Mouse (Mus musculus): Measurements from ENCODE around the gene Gm28230. TPM values are rescaled to one million over a fixed set of nuclear protein-coding genes. Genes with fewer than 3 reads are reported as not detected.

The Gm28230 gene
- polyA plus RNA-seq, 1 experiment from 2014 or later, result 1.3 TPM

DNA sequence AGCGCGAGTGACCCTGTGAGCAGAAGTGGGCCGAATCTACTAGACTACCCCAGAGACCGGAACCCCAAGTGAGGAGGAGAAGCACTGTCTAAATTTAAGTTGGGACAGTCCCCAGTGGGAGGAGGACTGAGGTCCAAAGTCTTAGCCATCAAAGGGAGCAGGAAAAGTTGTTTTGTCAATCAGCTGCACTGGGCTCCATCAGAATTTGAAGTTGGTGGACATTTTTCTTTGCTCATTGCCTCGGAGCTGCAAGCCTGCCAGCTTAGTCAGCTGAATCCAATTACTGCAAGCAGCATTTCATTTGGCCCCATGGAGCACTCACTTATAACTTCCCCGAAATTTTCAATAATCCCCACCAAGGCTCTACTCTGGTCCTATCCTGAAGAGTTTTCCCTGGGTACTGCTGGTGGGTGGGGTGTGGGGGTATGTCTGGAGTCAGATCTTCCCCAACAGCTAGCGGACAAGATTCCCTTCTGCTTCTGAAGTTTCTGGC is 11.1 kb downstream of the Gm28230 start:
- H3K4me2 ChIP-seq (replicated peaks; ENCODE audit: low read depth, low read length), result peak overlapping the region; percentile 78
- peak overlapping the region; percentile 81 for H3K27ac ChIP-seq (ENCODE audit: low read length)
- H3K36me3 ChIP-seq (ENCODE audit: insufficient read depth, low read length), result no peaks in the 10 kb centered on the region
- H3K9me3 ChIP-seq (ENCODE audit: low read length), result no peaks in the 10 kb centered on the region
- WGBS, result 33% methylated on average over 7 of the region's 7 CpGs
- H3K4me1 ChIP-seq (ENCODE audit: insufficient read depth, low read length), result peaks cover 91% of the 10 kb centered on the region
- no peak for ATAC-seq (ENCODE audit: low FRiP score, low TSS enrichment)
- H3K27me3 ChIP-seq (ENCODE audit: insufficient read depth, low read length), result peaks cover 12% of the 10 kb centered on the region
- peak overlapping the region; percentile 61 for H3K9ac ChIP-seq (replicated peaks; ENCODE audit: low read length)
- H3K4me3 ChIP-seq (ENCODE audit: low read length), result peak overlapping the region; percentile 44

DNA sequence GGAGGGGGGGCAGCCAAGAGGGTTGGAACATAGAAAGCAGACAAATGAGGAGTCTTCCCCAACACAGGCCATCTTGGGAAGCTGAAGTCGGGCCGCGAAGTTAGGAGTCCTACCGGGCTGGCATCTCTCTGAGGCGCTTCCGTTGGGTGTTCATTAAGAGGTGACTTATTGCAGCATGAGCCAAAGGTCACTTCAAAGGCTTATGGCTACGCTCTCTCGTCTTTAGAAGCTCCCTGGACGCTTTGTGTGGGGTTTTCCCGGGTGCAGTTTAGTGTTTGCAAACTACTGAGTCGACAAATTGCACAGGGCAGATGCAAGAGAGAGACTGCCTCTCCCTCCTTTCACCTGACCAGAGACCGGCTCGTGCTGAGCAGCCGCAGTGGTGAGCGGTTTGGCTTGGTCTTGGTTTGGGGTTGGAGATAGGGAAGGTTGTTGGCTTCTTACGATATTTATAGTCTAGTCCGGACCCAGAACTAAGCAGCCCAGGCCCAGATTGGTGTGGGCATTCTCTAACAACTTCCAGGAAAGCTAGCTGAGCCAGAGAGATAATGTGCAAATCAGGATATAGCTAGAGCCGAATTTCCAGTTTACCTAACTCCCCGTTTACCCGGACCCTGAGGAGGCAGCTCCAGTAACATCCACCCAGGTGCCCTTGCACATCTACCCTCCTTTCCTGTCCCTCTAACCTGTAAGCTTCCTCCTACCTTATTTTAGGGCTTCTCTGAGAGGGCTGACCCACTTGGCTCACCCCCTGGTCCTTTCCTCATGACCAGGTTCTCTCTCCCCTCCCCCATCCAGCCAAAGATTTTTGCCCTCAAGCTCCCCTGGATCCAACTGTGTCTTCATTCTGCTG is 12.3 kb downstream of the Gm28230 start:
- no peak for ATAC-seq (ENCODE audit: low FRiP score, low TSS enrichment)
- peak overlapping the region; percentile 78 for H3K4me2 ChIP-seq (replicated peaks; ENCODE audit: low read depth, low read length)
- H3K27me3 ChIP-seq (ENCODE audit: insufficient read depth, low read length), result peaks cover 16% of the 10 kb centered on the region
- H3K36me3 ChIP-seq (ENCODE audit: insufficient read depth, low read length), result no peaks in the 10 kb centered on the region
- no peaks in the 10 kb centered on the region for H3K9me3 ChIP-seq (ENCODE audit: low read length)
- WGBS, result 5% methylated on average over 20 of the region's 20 CpGs
- peak overlapping the region; percentile 61 for H3K9ac ChIP-seq (replicated peaks; ENCODE audit: low read length)
- H3K4me1 ChIP-seq (ENCODE audit: insufficient read depth, low read length), result peaks cover 79% of the 10 kb centered on the region
- H3K4me3 ChIP-seq (ENCODE audit: low read length), result peak overlapping the region; percentile 44
- H3K27ac ChIP-seq (ENCODE audit: low read length), result peak overlapping the region; percentile 81

DNA sequence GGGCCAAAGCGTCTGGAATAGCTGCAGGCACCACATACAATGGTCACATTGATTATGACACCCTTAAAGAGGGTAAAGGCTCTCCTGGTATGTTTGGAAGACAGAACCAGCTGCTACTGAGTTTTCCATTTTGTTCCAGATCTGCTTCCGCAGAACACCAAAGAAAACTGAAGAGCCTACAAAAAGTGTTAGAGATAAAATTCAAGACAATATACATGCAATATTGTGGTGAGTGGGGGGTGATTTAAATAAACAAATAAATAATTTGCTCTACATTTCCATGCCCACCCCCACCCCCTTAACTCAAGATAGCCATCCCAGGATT is 12.9 kb downstream of the Gm28230 start:
- 0 out of 2 replicates have a peak overlapping the region, but pooled peaks have one; percentile 75 for H3K9ac ChIP-seq (replicated peaks; ENCODE audit: low read length)
- H3K27me3 ChIP-seq (ENCODE audit: insufficient read depth, low read length), result peaks cover 14% of the 10 kb centered on the region
- peak overlapping the region; percentile 44 for H3K4me3 ChIP-seq (ENCODE audit: low read length)
- peak overlapping the region; percentile 94 for H3K27ac ChIP-seq (ENCODE audit: low read length)
- peak overlapping the region; percentile 78 for H3K4me2 ChIP-seq (replicated peaks; ENCODE audit: low read depth, low read length)
- no peak for ATAC-seq (ENCODE audit: low FRiP score, low TSS enrichment)
- H3K36me3 ChIP-seq (ENCODE audit: insufficient read depth, low read length), result no peaks in the 10 kb centered on the region
- WGBS, result 20% methylated on average over 2 of the region's 2 CpGs
- no peaks in the 10 kb centered on the region for H3K9me3 ChIP-seq (ENCODE audit: low read length)
- H3K4me1 ChIP-seq (ENCODE audit: insufficient read depth, low read length), result peaks cover 74% of the 10 kb centered on the region

- H3K4me2 ChIP-seq (replicated peaks; ENCODE audit: low read depth, low read length), result peak overlapping the region; percentile 78
- H3K36me3 ChIP-seq (ENCODE audit: insufficient read depth, low read length), result no peaks in the 10 kb centered on the region
- H3K4me3 ChIP-seq (ENCODE audit: low read length), result peak overlapping the region; percentile 44
- ATAC-seq (ENCODE audit: low FRiP score, low TSS enrichment), result no peak
- peak overlapping the region; percentile 75 for H3K9ac ChIP-seq (replicated peaks; ENCODE audit: low read length)
- 5% methylated on average over 14 of the region's 14 CpGs for WGBS
- peaks cover 70% of the 10 kb centered on the region for H3K4me1 ChIP-seq (ENCODE audit: insufficient read depth, low read length)
- H3K27ac ChIP-seq (ENCODE audit: low read length), result peak overlapping the region; percentile 94
- H3K27me3 ChIP-seq (ENCODE audit: insufficient read depth, low read length), result peaks cover 10% of the 10 kb centered on the region
- H3K9me3 ChIP-seq (ENCODE audit: low read length), result no peaks in the 10 kb centered on the region
These were observed 13.3 kb downstream of the Gm28230 start for GRCm38 (mm10) chr2:74739869-74740268.

GRCm38 (mm10) chr2:74740311-74741091 is 14.0 kb downstream of the Gm28230 start:
- H3K27me3 ChIP-seq (ENCODE audit: insufficient read depth, low read length), result peaks cover 14% of the 10 kb centered on the region
- H3K4me2 ChIP-seq (replicated peaks; ENCODE audit: low read depth, low read length), result peak overlapping the region; percentile 78
- peak overlapping the region; percentile 75 for H3K9ac ChIP-seq (replicated peaks; ENCODE audit: low read length)
- H3K4me1 ChIP-seq (ENCODE audit: insufficient read depth, low read length), result peaks cover 67% of the 10 kb centered on the region
- H3K36me3 ChIP-seq (ENCODE audit: insufficient read depth, low read length), result no peaks in the 10 kb centered on the region
- peak overlapping the region; percentile 44 for H3K4me3 ChIP-seq (ENCODE audit: low read length)
- peak; percentile 64 for ATAC-seq (ENCODE audit: low FRiP score, low TSS enrichment)
- no peaks in the 10 kb centered on the region for H3K9me3 ChIP-seq (ENCODE audit: low read length)
- H3K27ac ChIP-seq (ENCODE audit: low read length), result peak overlapping the region; percentile 94
- 2% methylated on average over 43 of the region's 43 CpGs for WGBS

DNA sequence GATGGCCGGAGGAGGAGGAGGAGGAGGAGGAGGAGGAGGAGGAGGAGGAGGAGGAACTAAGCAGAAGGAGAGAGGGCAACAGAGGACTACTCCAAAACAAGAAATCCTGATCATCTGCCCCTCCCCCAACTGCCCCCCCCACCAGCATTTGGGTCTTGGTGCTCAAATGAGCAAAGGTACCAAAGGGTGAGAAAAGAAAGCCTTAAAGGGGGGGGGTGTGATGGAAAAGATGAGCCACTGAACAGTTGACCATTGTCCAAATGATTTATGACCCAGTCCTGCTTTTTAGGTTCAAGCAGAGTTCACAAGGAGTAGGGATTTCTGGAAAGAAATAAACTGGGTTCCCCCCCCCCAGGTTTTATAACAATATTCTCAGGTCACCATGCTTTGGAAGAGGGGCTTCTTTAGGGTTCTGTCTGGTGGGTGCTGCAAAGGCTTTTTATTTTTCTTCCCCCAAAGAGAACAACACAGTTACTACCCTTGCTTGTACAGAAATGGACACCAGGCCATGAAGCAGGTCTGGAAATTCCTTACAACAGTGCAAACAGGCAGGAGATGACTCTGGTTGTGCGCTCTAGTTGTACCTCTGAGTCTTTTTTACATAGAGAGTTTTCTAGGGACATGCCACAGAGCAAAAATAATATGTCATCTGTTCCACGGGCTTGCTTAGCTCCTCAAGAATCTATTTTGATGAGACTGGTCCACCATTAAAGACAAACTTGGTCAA is 14.9 kb downstream of the Gm28230 start:
- no peak overlapping the region for H3K4me3 ChIP-seq (ENCODE audit: low read length)
- ATAC-seq (ENCODE audit: low FRiP score, low TSS enrichment), result no peak
- H3K4me1 ChIP-seq (ENCODE audit: insufficient read depth, low read length), result peaks cover 67% of the 10 kb centered on the region
- H3K36me3 ChIP-seq (ENCODE audit: insufficient read depth, low read length), result no peaks in the 10 kb centered on the region
- WGBS, result 50% methylated on average over 2 of the region's 3 CpGs
- H3K4me2 ChIP-seq (replicated peaks; ENCODE audit: low read depth, low read length), result no peak overlapping the region
- no peaks in the 10 kb centered on the region for H3K9me3 ChIP-seq (ENCODE audit: low read length)
- peaks cover 20% of the 10 kb centered on the region for H3K27me3 ChIP-seq (ENCODE audit: insufficient read depth, low read length)
- peak overlapping the region; percentile 10 for H3K27ac ChIP-seq (ENCODE audit: low read length)
- H3K9ac ChIP-seq (replicated peaks; ENCODE audit: low read length), result no peak overlapping the region

- H3K27ac ChIP-seq (ENCODE audit: low read length), result peak overlapping the region; percentile 10
- no peaks in the 10 kb centered on the region for H3K9me3 ChIP-seq (ENCODE audit: low read length)
- ATAC-seq (ENCODE audit: low FRiP score, low TSS enrichment), result no peak
- H3K27me3 ChIP-seq (ENCODE audit: insufficient read depth, low read length), result peaks cover 20% of the 10 kb centered on the region
- peaks cover 68% of the 10 kb centered on the region for H3K4me1 ChIP-seq (ENCODE audit: insufficient read depth, low read length)
- H3K4me3 ChIP-seq (ENCODE audit: low read length), result no peak overlapping the region
- H3K9ac ChIP-seq (replicated peaks; ENCODE audit: low read length), result no peak overlapping the region
- H3K36me3 ChIP-seq (ENCODE audit: insufficient read depth, low read length), result no peaks in the 10 kb centered on the region
- no peak overlapping the region for H3K4me2 ChIP-seq (replicated peaks; ENCODE audit: low read depth, low read length)
These were observed 15.4 kb downstream of the Gm28230 start for GRCm38 (mm10) chr2:74741979-74742277.

- no peaks in the 10 kb centered on the region for H3K9me3 ChIP-seq (ENCODE audit: low read length)
- H3K4me1 ChIP-seq (ENCODE audit: insufficient read depth, low read length), result peaks cover 57% of the 10 kb centered on the region
- peak overlapping the region; percentile 55 for H3K4me2 ChIP-seq (replicated peaks; ENCODE audit: low read depth, low read length)
- H3K27me3 ChIP-seq (ENCODE audit: insufficient read depth, low read length), result peaks cover 21% of the 10 kb centered on the region
- peak overlapping the region; percentile 64 for H3K9ac ChIP-seq (replicated peaks; ENCODE audit: low read length)
- H3K36me3 ChIP-seq (ENCODE audit: insufficient read depth, low read length), result no peaks in the 10 kb centered on the region
- peak overlapping the region; percentile 41 for H3K4me3 ChIP-seq (ENCODE audit: low read length)
- H3K27ac ChIP-seq (ENCODE audit: low read length), result peak overlapping the region; percentile 22
- 27% methylated on average over 6 of the region's 6 CpGs for WGBS
- ATAC-seq (ENCODE audit: low FRiP score, low TSS enrichment), result no peak
These were observed 19.2 kb downstream of the Gm28230 start for GRCm38 (mm10) chr2:74745540-74746297.

DNA sequence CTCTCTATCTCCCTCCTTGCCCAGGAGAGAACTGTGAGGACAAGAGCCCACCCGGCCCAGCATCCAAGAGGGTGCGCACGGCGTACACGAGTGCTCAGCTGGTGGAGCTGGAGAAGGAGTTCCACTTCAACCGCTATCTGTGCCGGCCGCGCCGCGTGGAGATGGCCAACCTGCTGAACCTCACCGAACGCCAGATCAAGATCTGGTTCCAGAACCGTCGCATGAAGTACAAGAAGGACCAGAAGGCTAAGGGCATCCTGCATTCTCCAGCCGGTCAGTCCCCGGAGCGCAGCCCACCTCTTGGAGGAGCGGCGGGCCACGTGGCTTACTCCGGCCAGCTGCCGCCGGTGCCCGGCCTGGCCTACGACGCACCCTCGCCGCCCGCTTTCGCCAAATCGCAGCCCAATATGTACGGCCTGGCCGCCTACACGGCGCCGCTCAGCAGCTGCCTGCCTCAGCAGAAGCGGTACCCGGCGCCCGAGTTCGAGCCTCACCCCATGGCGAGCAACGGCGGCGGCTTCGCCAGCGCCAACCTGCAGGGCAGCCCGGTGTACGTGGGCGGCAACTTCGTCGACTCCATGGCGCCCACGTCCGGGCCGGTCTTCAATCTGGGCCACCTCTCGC is 19.9 kb downstream of the Gm28230 start:
- H3K9me3 ChIP-seq (ENCODE audit: low read length), result no peaks in the 10 kb centered on the region
- H3K27me3 ChIP-seq (ENCODE audit: insufficient read depth, low read length), result peaks cover 24% of the 10 kb centered on the region
- H3K36me3 ChIP-seq (ENCODE audit: insufficient read depth, low read length), result no peaks in the 10 kb centered on the region
- H3K9ac ChIP-seq (replicated peaks; ENCODE audit: low read length), result peak overlapping the region; percentile 64
- H3K4me3 ChIP-seq (ENCODE audit: low read length), result peak overlapping the region; percentile 41
- H3K4me1 ChIP-seq (ENCODE audit: insufficient read depth, low read length), result peaks cover 50% of the 10 kb centered on the region
- peak; percentile 5; the same call in 1 of the 2 replicates for ATAC-seq (ENCODE audit: low FRiP score, low TSS enrichment)
- H3K27ac ChIP-seq (ENCODE audit: low read length), result peak overlapping the region; percentile 66
- H3K4me2 ChIP-seq (replicated peaks; ENCODE audit: low read depth, low read length), result peak overlapping the region; percentile 55
- 11% methylated on average over 57 of the region's 58 CpGs for WGBS
